Mouse (Mus musculus): ENCODE results near the gene Ppp2ca. TPM values are rescaled to one million over a fixed set of nuclear protein-coding genes. Genes with fewer than 3 reads are reported as not detected.
A peak's percentile ranks its signal among the peaks of the same experiment; 100 is the strongest.

Gene Ppp2ca
- total and polyA plus RNA-seq, 2 experiments from 2014 or later = 114 to 141 TPM

DNA sequence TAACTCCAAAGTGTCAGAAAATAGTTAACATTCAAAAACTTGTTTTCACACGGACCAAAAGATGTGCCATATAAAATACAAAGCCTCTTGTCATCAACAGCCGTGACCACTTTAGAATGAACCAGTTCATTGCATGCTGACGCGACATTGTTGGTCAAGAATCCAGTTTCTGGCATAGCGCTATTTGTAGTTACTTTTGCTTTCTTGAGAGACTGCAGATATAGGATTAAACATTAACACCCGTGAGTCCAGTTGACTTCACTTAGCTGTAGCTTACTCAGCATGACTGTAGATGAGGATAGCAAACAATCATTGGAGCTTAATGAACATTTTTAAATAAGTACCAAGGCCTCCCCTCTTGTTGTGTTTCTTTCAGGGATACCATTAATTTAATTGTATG is 23.6 kb downstream of the Ppp2ca start:
- ATAC-seq (ENCODE audit: low FRiP score) = no peak
- no peak for DNase-seq (ENCODE audit: low spot score)
- no peak overlapping the region for H3K4me3 ChIP-seq (ENCODE audit: low read depth, low read length)
- no peak for TF ChIP-seq CTCF (IDR thresholded peaks at IDR 0.05)
- no peaks in the 10 kb centered on the region for H3K4me1 ChIP-seq (ENCODE audit: insufficient read depth, low read length)
- peaks cover 38% of the 10 kb centered on the region for H3K36me3 ChIP-seq (ENCODE audit: insufficient read depth, low read length)
- H3K4me2 ChIP-seq (ENCODE audit: low read depth, low read length, poor library complexity, severe bottlenecking) = no peak overlapping the region
- no peak overlapping the region for H3K9ac ChIP-seq (replicated peaks; ENCODE audit: low read length, poor library complexity, severe bottlenecking)
- H3K27me3 ChIP-seq (ENCODE audit: insufficient read depth, low read length) = no peaks in the 10 kb centered on the region
- WGBS = 93% methylated on average over 6 of the region's 6 CpGs
- H3K27ac ChIP-seq (ENCODE audit: low read depth, low read length) = no peak overlapping the region
- H3K9me3 ChIP-seq (ENCODE audit: low read length) = no peaks in the 10 kb centered on the region

DNA sequence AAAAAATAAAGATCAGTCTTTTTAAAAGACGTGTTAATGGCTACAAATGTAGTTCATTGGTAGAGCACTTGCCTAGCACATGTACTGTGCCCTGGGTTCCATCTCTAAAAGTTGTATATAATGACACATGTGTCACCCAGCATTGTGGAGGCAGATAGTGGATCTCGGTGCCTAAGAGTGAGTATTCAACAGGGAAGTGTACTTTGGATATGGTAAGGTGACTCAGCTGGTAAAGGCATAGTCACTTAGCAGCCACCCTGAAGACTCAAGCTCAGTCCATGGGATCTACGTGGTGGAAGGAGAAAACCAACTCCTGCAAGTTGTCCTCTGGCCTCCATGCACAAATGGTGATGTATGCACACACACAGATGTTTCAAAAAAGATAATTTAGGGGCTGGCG is 26.0 kb downstream of the Ppp2ca start:
- Histone ChIP-seq H3K4me3 (ENCODE audit: low read depth, low read length) (no peak overlapping the region), H3K9ac (replicated peaks; ENCODE audit: low read length, poor library complexity, severe bottlenecking) (no peak overlapping the region), H3K9me3 (ENCODE audit: low read length) (no peaks in the 10 kb centered on the region), H3K27ac (ENCODE audit: low read depth, low read length) (no peak overlapping the region), H3K4me1 (ENCODE audit: insufficient read depth, low read length) (no peaks in the 10 kb centered on the region), H3K4me2 (ENCODE audit: low read depth, low read length, poor library complexity, severe bottlenecking) (no peak overlapping the region), H3K36me3 (ENCODE audit: insufficient read depth, low read length) (peaks cover 25% of the 10 kb centered on the region), H3K27me3 (ENCODE audit: insufficient read depth, low read length) (no peaks in the 10 kb centered on the region)
- 95% methylated on average over 4 of the region's 4 CpGs for WGBS
- TF ChIP-seq CTCF (IDR thresholded peaks at IDR 0.05) = no peak
- ATAC-seq (ENCODE audit: low FRiP score) (no peak), DNase-seq (ENCODE audit: low spot score) (no peak)

DNA sequence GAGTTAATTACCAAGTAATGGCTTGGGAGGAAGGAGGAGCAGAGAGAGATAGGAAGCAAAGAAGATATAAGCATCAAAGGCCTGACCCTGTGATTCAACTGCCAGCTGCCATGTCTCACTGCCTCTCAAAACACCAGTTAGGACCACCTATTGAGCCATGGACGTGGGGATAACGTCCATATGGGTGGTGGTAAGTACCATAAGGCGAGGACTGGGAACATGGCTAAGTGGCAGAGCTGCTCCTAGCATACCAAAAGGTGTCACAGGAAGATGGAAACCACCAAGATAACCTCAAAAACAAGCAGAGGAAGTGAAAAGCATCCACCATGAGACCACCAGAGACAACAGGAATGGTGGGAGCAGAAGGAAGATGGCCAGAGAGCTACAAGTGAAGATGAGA is 28.7 kb downstream of the Ppp2ca start:
- no peak overlapping the region for H3K9ac ChIP-seq (replicated peaks; ENCODE audit: low read length, poor library complexity, severe bottlenecking)
- H3K4me1 ChIP-seq (ENCODE audit: insufficient read depth, low read length) = no peaks in the 10 kb centered on the region
- ATAC-seq (ENCODE audit: low FRiP score) = no peak
- TF ChIP-seq CTCF (IDR thresholded peaks at IDR 0.05) = no peak
- H3K27me3 ChIP-seq (ENCODE audit: insufficient read depth, low read length) = no peaks in the 10 kb centered on the region
- no peaks in the 10 kb centered on the region for H3K9me3 ChIP-seq (ENCODE audit: low read length)
- WGBS = 69% methylated on average over 3 of the region's 3 CpGs
- no peak overlapping the region for H3K27ac ChIP-seq (ENCODE audit: low read depth, low read length)
- no peak overlapping the region for H3K4me3 ChIP-seq (ENCODE audit: low read depth, low read length)
- H3K4me2 ChIP-seq (ENCODE audit: low read depth, low read length, poor library complexity, severe bottlenecking) = no peak overlapping the region
- no peak for DNase-seq (ENCODE audit: low spot score)
- peaks cover 7% of the 10 kb centered on the region; the same call in 1 of the 2 replicates for H3K36me3 ChIP-seq (ENCODE audit: insufficient read depth, low read length)

DNA sequence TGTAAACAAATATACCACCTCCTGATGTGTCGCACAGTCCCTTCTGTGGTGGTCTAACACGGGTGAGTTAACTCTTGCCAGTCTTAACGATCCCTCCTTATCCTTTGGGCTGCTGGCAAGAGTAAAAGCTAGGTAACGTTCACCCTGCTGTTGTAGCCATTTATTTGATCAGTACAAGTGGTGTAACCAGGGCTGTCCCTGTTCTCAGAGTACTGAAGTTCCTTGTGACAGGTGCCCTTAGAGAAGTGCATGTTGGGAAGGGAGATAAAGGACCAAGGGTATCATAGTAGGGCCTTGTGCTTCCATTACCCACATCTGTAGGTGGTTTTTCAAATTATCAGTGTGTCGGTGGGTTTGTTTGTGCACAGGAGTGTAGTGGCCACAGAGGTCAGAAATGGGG is 29.3 kb downstream of the Ppp2ca start:
- H3K36me3 ChIP-seq (ENCODE audit: insufficient read depth, low read length) = peaks cover 7% of the 10 kb centered on the region; the same call in 1 of the 2 replicates
- H3K4me3 ChIP-seq (ENCODE audit: low read depth, low read length) = no peak overlapping the region
- no peak overlapping the region for H3K27ac ChIP-seq (ENCODE audit: low read depth, low read length)
- ATAC-seq (ENCODE audit: low FRiP score) = no peak
- 79% methylated on average over 5 of the region's 5 CpGs for WGBS
- H3K4me2 ChIP-seq (ENCODE audit: low read depth, low read length, poor library complexity, severe bottlenecking) = no peak overlapping the region
- no peak overlapping the region for H3K9ac ChIP-seq (replicated peaks; ENCODE audit: low read length, poor library complexity, severe bottlenecking)
- no peak for TF ChIP-seq CTCF (IDR thresholded peaks at IDR 0.05)
- no peak for DNase-seq (ENCODE audit: low spot score)
- H3K9me3 ChIP-seq (ENCODE audit: low read length) = no peaks in the 10 kb centered on the region
- H3K4me1 ChIP-seq (ENCODE audit: insufficient read depth, low read length) = no peaks in the 10 kb centered on the region
- no peaks in the 10 kb centered on the region for H3K27me3 ChIP-seq (ENCODE audit: insufficient read depth, low read length)

DNA sequence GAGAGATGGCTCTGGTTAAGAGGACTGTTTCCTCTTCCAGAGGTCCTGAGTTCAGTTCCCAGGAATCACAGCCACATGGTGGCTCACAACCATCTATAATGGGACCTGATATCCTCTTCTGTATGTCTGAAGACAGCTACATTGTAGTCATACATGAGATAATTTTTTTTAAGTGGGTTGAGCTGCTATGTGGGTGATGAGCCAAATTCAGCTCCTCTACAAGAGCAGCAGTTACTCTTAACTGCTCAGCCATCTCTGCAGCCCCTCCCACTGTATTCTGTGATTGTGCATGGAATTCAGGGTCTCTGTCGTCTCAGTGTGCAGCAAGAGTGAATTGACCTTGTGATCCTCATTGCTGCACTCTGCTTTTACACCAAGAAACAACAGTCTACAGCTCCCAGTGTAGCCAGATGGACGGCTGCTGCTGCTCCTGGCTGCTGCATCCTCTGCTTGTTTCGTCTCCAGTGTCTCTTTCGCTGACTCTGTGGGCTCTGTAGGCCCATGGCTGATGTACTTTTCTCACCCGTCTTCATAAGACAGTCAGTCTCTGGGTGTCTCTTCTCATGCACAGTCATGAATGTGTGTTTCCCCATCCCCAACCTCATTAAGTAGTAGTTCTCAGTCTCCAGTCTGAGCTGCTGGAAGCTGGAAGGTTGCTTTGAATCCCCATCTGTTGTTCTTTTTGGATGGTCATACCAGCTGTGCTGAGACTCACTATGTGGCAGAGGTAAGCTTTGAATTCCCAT is 30.0 kb downstream of the Ppp2ca start:
- no peak for TF ChIP-seq CTCF (IDR thresholded peaks at IDR 0.05)
- DNase-seq (ENCODE audit: low spot score) (no peak), ATAC-seq (ENCODE audit: low FRiP score) (no peak)
- Histone ChIP-seq H3K4me1 (ENCODE audit: insufficient read depth, low read length) (no peaks in the 10 kb centered on the region), H3K9me3 (ENCODE audit: low read length) (no peaks in the 10 kb centered on the region), H3K27me3 (ENCODE audit: insufficient read depth, low read length) (no peaks in the 10 kb centered on the region), H3K36me3 (ENCODE audit: insufficient read depth, low read length) (peaks cover 7% of the 10 kb centered on the region; the same call in 1 of the 2 replicates), H3K4me3 (ENCODE audit: low read depth, low read length) (no peak overlapping the region), H3K9ac (replicated peaks; ENCODE audit: low read length, poor library complexity, severe bottlenecking) (no peak overlapping the region), H3K4me2 (ENCODE audit: low read depth, low read length, poor library complexity, severe bottlenecking) (no peak overlapping the region), H3K27ac (ENCODE audit: low read depth, low read length) (0 out of 2 replicates have a peak overlapping the region, but pooled peaks have one; percentile 1)
- 63% methylated on average over 5 of the region's 5 CpGs for WGBS

DNA sequence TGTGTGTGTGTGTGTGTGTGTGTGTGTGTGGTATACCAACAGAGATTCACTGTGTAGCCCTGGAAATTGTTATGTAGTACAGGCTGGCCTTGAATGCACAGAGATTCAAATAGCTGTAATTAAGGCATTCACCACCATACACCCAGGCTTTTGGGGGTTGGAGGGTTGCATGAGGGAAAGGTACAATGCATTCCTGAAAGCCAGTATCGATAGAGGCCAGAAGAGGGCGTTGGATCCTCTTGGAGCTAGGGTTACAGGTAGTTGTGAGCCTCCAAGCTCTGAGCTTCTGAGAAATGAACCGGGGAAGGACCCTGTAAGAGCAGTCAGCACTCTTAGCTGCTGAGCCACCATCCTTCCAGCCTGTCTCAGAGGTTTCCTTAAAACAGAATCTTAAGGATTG is 30.7 kb downstream of the Ppp2ca start:
- H3K9ac ChIP-seq (replicated peaks; ENCODE audit: low read length, poor library complexity, severe bottlenecking) = no peak overlapping the region
- H3K9me3 ChIP-seq (ENCODE audit: low read length) = no peaks in the 10 kb centered on the region
- H3K27me3 ChIP-seq (ENCODE audit: insufficient read depth, low read length) = no peaks in the 10 kb centered on the region
- no peak overlapping the region for H3K4me3 ChIP-seq (ENCODE audit: low read depth, low read length)
- no peak overlapping the region for H3K4me2 ChIP-seq (ENCODE audit: low read depth, low read length, poor library complexity, severe bottlenecking)
- WGBS = 37% methylated on average over 3 of the region's 3 CpGs
- TF ChIP-seq CTCF (IDR thresholded peaks at IDR 0.05) = peak; percentile 41
- ATAC-seq (ENCODE audit: low FRiP score) (no peak), DNase-seq (ENCODE audit: low spot score) (peak; percentile 17)
- H3K36me3 ChIP-seq (ENCODE audit: insufficient read depth, low read length) = peaks cover 6% of the 10 kb centered on the region; the same call in 1 of the 2 replicates
- no peaks in the 10 kb centered on the region for H3K4me1 ChIP-seq (ENCODE audit: insufficient read depth, low read length)
- peak overlapping the region; percentile 43; the same call in 1 of the 2 replicates for H3K27ac ChIP-seq (ENCODE audit: low read depth, low read length)
